Mouse (Mus musculus): ENCODE data around the gene Angel1.

- TF ChIP-seq CTCF (IDR thresholded peaks at IDR 0.05; ENCODE audit: low read depth, low read length), result no peak
- TF ChIP-seq POLR2A (IDR thresholded peaks at IDR 0.05; ENCODE audit: extremely low read depth, insufficient read depth, low read length), result no peak
These were observed 54.2 kb downstream of the Angel1 start for GRCm38 (mm10) chr12:86672105-86672504.

All from liver, adult 2 months (tissue).